Mouse (Mus musculus): Measurements from ENCODE around the gene Xrn2.
A peak's percentile ranks its signal among the peaks of the same experiment; 100 is the strongest.
"Not testable (repeated sequence)": the region's sequence is repeated elsewhere in the genome, so short reads cannot be mapped to it uniquely, and the experiment has no call there.

Xrn2 gene

GRCm38 (mm10) chr2:147012623-147013184, at the start of gene Xrn2:
Xrn2 (plus strand) TSS chr2:147012996.
- peak; percentile 95 for DNase-seq

GRCm38 (mm10) chr2:146975024-146975423, 37.8 kb upstream of the Xrn2 start:
- no peak for DNase-seq

GRCm38 (mm10) chr2:146975453-146976028, 37.3 kb upstream of the Xrn2 start:
- no peak for DNase-seq

- no peak for DNase-seq
Measured at GRCm38 (mm10) chr2:146982786-146983185, 30.0 kb upstream of the Xrn2 start.

GRCm38 (mm10) chr2:146984831-146985230, 28.0 kb upstream of the Xrn2 start:
- DNase-seq, result no peak

- no peak for DNase-seq
Measured at GRCm38 (mm10) chr2:146985807-146986206, 27.0 kb upstream of the Xrn2 start.

GRCm38 (mm10) chr2:146986429-146986828, 26.4 kb upstream of the Xrn2 start:
- DNase-seq, result no peak

- no peak for DNase-seq
Measured at GRCm38 (mm10) chr2:147007265-147007664, 5.5 kb upstream of the Xrn2 start.

- DNase-seq, result no peak
Measured at GRCm38 (mm10) chr2:147009084-147009483, 3.7 kb upstream of the Xrn2 start.

- DNase-seq, result no peak
Measured at GRCm38 (mm10) chr2:147010141-147010540, 2.7 kb upstream of the Xrn2 start.

- no peak for DNase-seq
Measured at GRCm38 (mm10) chr2:147010952-147011351, 1.8 kb upstream of the Xrn2 start.

- DNase-seq, result peak; percentile 18
Measured at GRCm38 (mm10) chr2:147011474-147012140, 1.2 kb upstream of the Xrn2 start.

- peak; percentile 29 for DNase-seq
Measured at GRCm38 (mm10) chr2:147012141-147012622, 614 bp upstream of the Xrn2 start.

- peak; percentile 91 for DNase-seq
Measured at GRCm38 (mm10) chr2:147013194-147013969, 586 bp downstream of the Xrn2 start.

GRCm38 (mm10) chr2:147014101-147014886, 1.5 kb downstream of the Xrn2 start:
- DNase-seq, result no peak

- DNase-seq, result not testable (repeated sequence)
Measured at GRCm38 (mm10) chr2:147022041-147022440, 9.2 kb downstream of the Xrn2 start.

- DNase-seq, result no peak
Measured at GRCm38 (mm10) chr2:147023067-147023466, 10.3 kb downstream of the Xrn2 start.

GRCm38 (mm10) chr2:147023560-147023959, 10.8 kb downstream of the Xrn2 start:
- DNase-seq, result no peak

- DNase-seq, result no peak
Measured at GRCm38 (mm10) chr2:147033065-147033464, 20.3 kb downstream of the Xrn2 start.

GRCm38 (mm10) chr2:147035864-147036263, 23.1 kb downstream of the Xrn2 start:
- DNase-seq, result no peak

- no peak for DNase-seq
Measured at GRCm38 (mm10) chr2:147047051-147047450, 34.3 kb downstream of the Xrn2 start.

- no peak for DNase-seq
Measured at GRCm38 (mm10) chr2:147053229-147053892, 40.6 kb downstream of the Xrn2 start.
